Mouse (Mus musculus): ENCODE results near the gene Tent5c. TPM values are rescaled to one million over a fixed set of nuclear protein-coding genes. Genes with fewer than 3 reads are reported as not detected.

Gene Tent5c
- polyA plus RNA-seq (2014; fragmentation: Nextera tagmentation; extraction: Ambion mirVana), result 2.9 and 3.5 TPM in 2 replicates

DNA sequence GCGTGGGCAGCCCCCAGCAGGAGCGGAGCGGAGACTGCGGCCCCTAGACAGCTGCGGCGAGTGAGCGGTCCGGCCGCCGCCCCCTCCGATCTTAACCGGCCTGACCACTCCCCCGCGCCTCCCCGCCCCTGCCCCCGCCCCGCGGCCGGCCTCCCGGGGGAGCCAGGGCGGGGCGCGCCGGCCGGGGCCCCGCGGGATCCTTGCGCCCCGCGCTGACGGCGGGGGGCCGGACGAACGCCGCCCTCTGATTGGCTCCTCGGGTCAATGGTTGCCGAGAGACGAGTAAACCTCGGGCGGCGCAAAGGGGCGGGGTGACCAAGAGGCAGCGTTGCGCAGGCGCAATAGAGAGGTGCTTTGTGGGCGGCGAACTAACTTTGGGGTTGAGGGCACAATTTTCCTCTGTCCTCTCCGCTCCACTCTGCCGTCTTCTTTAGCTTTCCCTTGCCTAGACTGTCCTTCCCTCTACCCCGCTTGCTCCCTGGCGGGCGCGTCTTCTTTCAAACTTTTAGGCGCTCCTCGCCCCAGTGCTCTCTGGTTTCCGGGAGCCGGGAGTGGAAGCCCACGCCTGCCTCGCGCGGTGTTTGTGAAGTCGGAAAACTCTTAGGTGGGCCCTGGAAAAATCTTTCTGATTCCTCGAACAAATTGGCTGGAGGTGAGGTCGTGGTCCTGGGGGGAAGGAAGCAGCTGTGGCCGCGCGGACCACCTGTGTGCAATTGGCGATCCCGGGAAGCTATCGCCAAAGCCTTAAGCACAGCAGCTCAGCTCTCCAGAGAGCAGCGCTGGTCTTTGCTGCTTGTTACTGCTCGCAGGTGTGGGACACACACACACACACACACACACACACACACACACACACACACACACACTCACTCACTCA lies at the start of gene Tent5c:
TSS of gene Tent5c (minus strand) at position 192 of the 877 bp plus-strand sequence.
- Histone ChIP-seq H3K27ac (replicated peaks; ENCODE audit: low read depth, low read length) (no peak within 1 kb of the TSS), H3K9me3 (replicated peaks; ENCODE audit: control insufficient read depth, low read length) (no peaks in the 10 kb centered on the region), H3K4me1 (ENCODE audit: control insufficient read depth, insufficient read depth, low read length) (no peaks in the 10 kb centered on the region), H3K27me3 (ENCODE audit: control insufficient read depth, insufficient read depth, low read length) (peaks cover 12% of the 10 kb centered on the region), H3K9ac (replicated peaks; ENCODE audit: low read length) (peak within 1 kb of the TSS; percentile 72), H3K4me3 (ENCODE audit: low read depth, low read length) (peak within 1 kb of the TSS; percentile 40), H3K4me2 (ENCODE audit: low read depth, low read length) (peak within 1 kb of the TSS; percentile 98), H3K36me3 (replicated peaks; ENCODE audit: control insufficient read depth, insufficient read depth, low read depth, low read length) (no peaks in the 10 kb centered on the region)
- ATAC-seq (replicated peaks; ENCODE audit: insufficient number of reproducible peaks, low FRiP score, low TSS enrichment, low read depth) (peak; percentile 87), DNase-seq (ENCODE audit: low spot score) (peak; percentile 98)
- under 1% methylated on average over 57 of the region's 73 CpGs for WGBS

DNA sequence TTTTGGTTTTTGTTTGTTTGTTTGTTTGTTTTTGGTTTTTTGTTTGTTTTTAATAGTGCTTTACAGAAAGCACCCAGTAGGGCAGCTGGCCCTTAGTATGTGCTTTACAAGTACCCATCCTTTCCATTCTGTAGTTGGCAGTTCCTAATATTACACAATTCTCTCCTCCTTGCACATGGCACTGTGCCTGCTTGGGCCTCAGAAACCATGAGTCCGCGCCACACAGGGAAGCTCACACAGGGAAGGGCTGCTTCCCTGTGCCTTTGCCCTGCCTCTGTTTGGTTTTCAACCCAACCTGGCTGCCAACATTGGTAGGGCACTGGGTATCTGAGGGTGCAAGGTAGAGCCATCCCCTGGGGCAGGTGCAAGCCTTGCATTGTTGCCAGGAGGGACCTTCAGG lies 47.6 kb upstream of the Tent5c start:
- no peaks in the 10 kb centered on the region for H3K27me3 ChIP-seq (ENCODE audit: control insufficient read depth, insufficient read depth, low read length)
- no peak overlapping the region for H3K4me2 ChIP-seq (ENCODE audit: low read depth, low read length)
- H3K9ac ChIP-seq (replicated peaks; ENCODE audit: low read length), result no peak overlapping the region
- no peaks in the 10 kb centered on the region for H3K9me3 ChIP-seq (replicated peaks; ENCODE audit: control insufficient read depth, low read length)
- DNase-seq (ENCODE audit: low spot score), result no peak
- ATAC-seq (replicated peaks; ENCODE audit: insufficient number of reproducible peaks, low FRiP score, low TSS enrichment, low read depth), result no peak
- H3K4me3 ChIP-seq (ENCODE audit: low read depth, low read length), result no peak overlapping the region
- no peak overlapping the region for H3K27ac ChIP-seq (replicated peaks; ENCODE audit: low read depth, low read length)
- no peaks in the 10 kb centered on the region for H3K36me3 ChIP-seq (replicated peaks; ENCODE audit: control insufficient read depth, insufficient read depth, low read depth, low read length)
- 98% methylated on average over 2 of the region's 2 CpGs for WGBS
- H3K4me1 ChIP-seq (ENCODE audit: control insufficient read depth, insufficient read depth, low read length), result no peaks in the 10 kb centered on the region

GRCm38 (mm10) chr3:100535902-100536301 lies 46.8 kb upstream of the Tent5c start:
- Histone ChIP-seq H3K9ac (replicated peaks; ENCODE audit: low read length) (no peak overlapping the region), H3K4me2 (ENCODE audit: low read depth, low read length) (no peak overlapping the region), H3K27me3 (ENCODE audit: control insufficient read depth, insufficient read depth, low read length) (no peaks in the 10 kb centered on the region), H3K36me3 (replicated peaks; ENCODE audit: control insufficient read depth, insufficient read depth, low read depth, low read length) (no peaks in the 10 kb centered on the region), H3K4me1 (ENCODE audit: control insufficient read depth, insufficient read depth, low read length) (no peaks in the 10 kb centered on the region), H3K9me3 (replicated peaks; ENCODE audit: control insufficient read depth, low read length) (no peaks in the 10 kb centered on the region), H3K4me3 (ENCODE audit: low read depth, low read length) (no peak overlapping the region), H3K27ac (replicated peaks; ENCODE audit: low read depth, low read length) (no peak overlapping the region)
- DNase-seq (ENCODE audit: low spot score) (no peak), ATAC-seq (replicated peaks; ENCODE audit: insufficient number of reproducible peaks, low FRiP score, low TSS enrichment, low read depth) (no peak)
- 72% methylated on average over 4 of the region's 4 CpGs for WGBS

DNA sequence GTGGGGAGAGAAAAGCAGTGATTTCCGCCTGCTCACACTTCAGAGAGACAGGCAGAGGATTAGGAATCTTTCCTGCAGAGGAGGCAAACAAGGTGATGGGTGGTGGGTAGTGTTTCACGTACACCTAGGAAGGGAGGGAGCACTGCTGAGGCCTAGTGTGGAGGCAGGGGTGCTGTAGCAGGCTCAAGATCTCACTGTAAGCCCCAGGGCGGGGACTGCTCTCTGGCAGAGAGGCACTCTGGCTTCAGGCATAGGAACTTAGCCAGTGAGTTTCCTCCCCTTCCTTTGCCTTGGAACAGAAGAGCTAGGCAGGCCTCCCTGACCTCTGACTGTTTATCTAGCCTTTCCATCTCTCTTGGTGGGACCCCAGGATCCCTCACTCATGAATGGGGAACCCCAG lies 46.2 kb upstream of the Tent5c start:
- DNase-seq (ENCODE audit: low spot score) (no peak), ATAC-seq (replicated peaks; ENCODE audit: insufficient number of reproducible peaks, low FRiP score, low TSS enrichment, low read depth) (no peak)
- Histone ChIP-seq H3K4me1 (ENCODE audit: control insufficient read depth, insufficient read depth, low read length) (no peaks in the 10 kb centered on the region), H3K36me3 (replicated peaks; ENCODE audit: control insufficient read depth, insufficient read depth, low read depth, low read length) (no peaks in the 10 kb centered on the region), H3K4me3 (ENCODE audit: low read depth, low read length) (no peak overlapping the region), H3K27me3 (ENCODE audit: control insufficient read depth, insufficient read depth, low read length) (no peaks in the 10 kb centered on the region), H3K27ac (replicated peaks; ENCODE audit: low read depth, low read length) (no peak overlapping the region), H3K9me3 (replicated peaks; ENCODE audit: control insufficient read depth, low read length) (no peaks in the 10 kb centered on the region), H3K9ac (replicated peaks; ENCODE audit: low read length) (no peak overlapping the region), H3K4me2 (ENCODE audit: low read depth, low read length) (no peak overlapping the region)
- WGBS, result 39% methylated on average over 3 of the region's 3 CpGs

GRCm38 (mm10) chr3:100534394-100534793 lies 45.3 kb upstream of the Tent5c start:
- Histone ChIP-seq H3K4me3 (ENCODE audit: low read depth, low read length) (no peak overlapping the region), H3K27me3 (ENCODE audit: control insufficient read depth, insufficient read depth, low read length) (no peaks in the 10 kb centered on the region), H3K4me2 (ENCODE audit: low read depth, low read length) (no peak overlapping the region), H3K36me3 (replicated peaks; ENCODE audit: control insufficient read depth, insufficient read depth, low read depth, low read length) (no peaks in the 10 kb centered on the region), H3K4me1 (ENCODE audit: control insufficient read depth, insufficient read depth, low read length) (no peaks in the 10 kb centered on the region), H3K9ac (replicated peaks; ENCODE audit: low read length) (no peak overlapping the region), H3K9me3 (replicated peaks; ENCODE audit: control insufficient read depth, low read length) (no peaks in the 10 kb centered on the region), H3K27ac (replicated peaks; ENCODE audit: low read depth, low read length) (no peak overlapping the region)
- DNase-seq (ENCODE audit: low spot score) (no peak), ATAC-seq (replicated peaks; ENCODE audit: insufficient number of reproducible peaks, low FRiP score, low TSS enrichment, low read depth) (no peak)
- 80% methylated on average over 3 of the region's 3 CpGs for WGBS

DNA sequence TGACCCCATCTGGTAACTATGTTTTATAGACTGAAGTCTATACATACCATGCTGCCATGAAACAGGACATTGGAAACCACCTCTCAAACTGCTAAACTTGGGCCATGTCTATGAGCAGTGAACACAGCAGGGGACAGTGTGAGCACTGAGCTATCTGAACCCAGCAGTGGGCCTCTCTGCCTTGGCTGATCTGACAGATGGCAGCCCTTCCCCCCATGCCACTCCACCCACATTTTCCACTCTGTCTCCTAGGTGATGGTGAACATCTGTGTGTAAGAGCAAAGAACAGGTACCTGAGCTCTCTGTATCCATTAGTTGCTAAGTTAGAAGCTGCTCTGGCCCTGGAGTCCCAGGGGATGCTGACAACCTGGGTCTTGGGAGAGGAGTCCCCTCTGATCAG lies 44.3 kb upstream of the Tent5c start:
- Histone ChIP-seq H3K27ac (replicated peaks; ENCODE audit: low read depth, low read length) (no peak overlapping the region), H3K9me3 (replicated peaks; ENCODE audit: control insufficient read depth, low read length) (no peaks in the 10 kb centered on the region), H3K4me1 (ENCODE audit: control insufficient read depth, insufficient read depth, low read length) (no peaks in the 10 kb centered on the region), H3K4me2 (ENCODE audit: low read depth, low read length) (no peak overlapping the region), H3K9ac (replicated peaks; ENCODE audit: low read length) (no peak overlapping the region), H3K27me3 (ENCODE audit: control insufficient read depth, insufficient read depth, low read length) (no peaks in the 10 kb centered on the region), H3K4me3 (ENCODE audit: low read depth, low read length) (no peak overlapping the region), H3K36me3 (replicated peaks; ENCODE audit: control insufficient read depth, insufficient read depth, low read depth, low read length) (no peaks in the 10 kb centered on the region)
- DNase-seq (ENCODE audit: low spot score) (no peak), ATAC-seq (replicated peaks; ENCODE audit: insufficient number of reproducible peaks, low FRiP score, low TSS enrichment, low read depth) (no peak)

DNA sequence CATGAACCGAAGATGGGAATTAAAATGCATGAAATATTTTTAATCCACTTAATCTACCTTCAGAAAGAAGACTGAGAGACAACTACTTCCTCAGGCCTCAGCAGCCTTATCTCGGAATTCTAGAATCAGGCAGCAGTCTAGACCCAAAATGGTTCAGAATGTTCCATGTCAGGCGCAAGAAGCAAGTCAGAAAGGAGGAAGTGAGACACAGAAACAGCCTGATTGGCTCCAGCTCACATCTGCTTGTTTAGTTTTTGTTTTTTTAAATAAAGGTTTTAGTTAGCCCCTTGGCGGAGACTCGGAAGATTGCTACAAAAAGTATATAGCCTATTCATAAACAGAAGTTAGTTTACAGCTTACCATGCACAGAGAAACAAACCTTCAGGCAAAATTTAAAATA lies 41.8 kb upstream of the Tent5c start:
- Histone ChIP-seq H3K9ac (replicated peaks; ENCODE audit: low read length) (no peak overlapping the region), H3K36me3 (replicated peaks; ENCODE audit: control insufficient read depth, insufficient read depth, low read depth, low read length) (no peaks in the 10 kb centered on the region), H3K4me2 (ENCODE audit: low read depth, low read length) (no peak overlapping the region), H3K4me1 (ENCODE audit: control insufficient read depth, insufficient read depth, low read length) (no peaks in the 10 kb centered on the region), H3K27me3 (ENCODE audit: control insufficient read depth, insufficient read depth, low read length) (no peaks in the 10 kb centered on the region), H3K9me3 (replicated peaks; ENCODE audit: control insufficient read depth, low read length) (no peaks in the 10 kb centered on the region), H3K27ac (replicated peaks; ENCODE audit: low read depth, low read length) (no peak overlapping the region), H3K4me3 (ENCODE audit: low read depth, low read length) (no peak overlapping the region)
- no peak for DNase-seq (ENCODE audit: low spot score)
- ATAC-seq (replicated peaks; ENCODE audit: insufficient number of reproducible peaks, low FRiP score, low TSS enrichment, low read depth), result no peak
- 90% methylated on average over 5 of the region's 5 CpGs for WGBS

GRCm38 (mm10) chr3:100530244-100530788 lies 41.2 kb upstream of the Tent5c start:
- no peak for DNase-seq (ENCODE audit: low spot score)
- 88% methylated on average over 7 of the region's 7 CpGs for WGBS

More at GRCm38 (mm10) chr3:100530244-100530788, 41.2 kb upstream of the Tent5c start:
- H3K9ac ChIP-seq (replicated peaks; ENCODE audit: low read length), result no peak overlapping the region
- no peaks in the 10 kb centered on the region for H3K36me3 ChIP-seq (replicated peaks; ENCODE audit: control insufficient read depth, insufficient read depth, low read depth, low read length)
- H3K9me3 ChIP-seq (replicated peaks; ENCODE audit: control insufficient read depth, low read length), result no peaks in the 10 kb centered on the region
- no peaks in the 10 kb centered on the region for H3K4me1 ChIP-seq (ENCODE audit: control insufficient read depth, insufficient read depth, low read length)
- no peaks in the 10 kb centered on the region for H3K27me3 ChIP-seq (ENCODE audit: control insufficient read depth, insufficient read depth, low read length)
- H3K4me2 ChIP-seq (ENCODE audit: low read depth, low read length), result no peak overlapping the region
- no peak overlapping the region for H3K27ac ChIP-seq (replicated peaks; ENCODE audit: low read depth, low read length)
- no peak overlapping the region for H3K4me3 ChIP-seq (ENCODE audit: low read depth, low read length)
- ATAC-seq (replicated peaks; ENCODE audit: insufficient number of reproducible peaks, low FRiP score, low TSS enrichment, low read depth), result no peak

All from embryonic facial prominence, embryonic 11.5 days (tissue).